Mouse (Mus musculus) c-Kit-positive CD71-positive TER-119-negative erythroid progenitor cells, embryonic 14.5 days (primary cell): ENCODE data around the gene Krtcap3.
"Not testable (repeated sequence)": the region's sequence is repeated elsewhere in the genome, so short reads cannot be mapped to it uniquely, and the experiment has no call there.

Source experiments
- DNase-seq: peaks from one replicate; pipeline ENCODE4 v3.0.0-alpha.2; 2013; ENCODE audit warnings: low read depth

Krtcap3 gene

DNA sequence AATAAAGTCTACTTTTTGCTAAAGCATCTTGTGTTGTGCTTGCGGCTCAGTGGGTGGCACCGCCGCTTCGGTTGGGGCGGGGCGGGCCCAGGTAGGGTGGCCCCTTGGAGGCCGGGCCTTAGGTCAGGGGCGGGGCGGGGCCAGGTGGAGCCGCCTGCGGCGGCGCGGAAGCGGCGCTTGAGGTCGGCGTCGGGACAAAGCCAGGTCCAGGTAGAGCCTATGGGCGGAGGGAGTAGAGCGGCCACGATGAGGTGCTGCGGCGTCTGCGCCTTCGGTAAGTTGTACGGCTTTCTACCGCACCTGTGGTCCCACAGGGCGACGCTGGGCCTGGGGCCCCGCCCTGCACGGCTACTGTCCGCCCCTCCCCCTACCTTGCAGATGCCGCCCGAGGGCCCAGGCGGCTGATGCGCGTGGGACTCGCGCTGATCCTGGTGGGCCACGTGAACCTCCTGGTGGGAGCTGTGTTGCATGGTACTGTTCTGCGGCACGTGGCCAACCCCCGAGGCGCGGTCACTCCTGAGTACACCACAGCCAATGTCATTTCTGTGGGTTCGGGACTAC lies at the start of gene Krtcap3:
Krtcap3 (plus strand) TSS at position 151 of the 561 bp plus-strand sequence.
- DNase-seq = no peak

DNA sequence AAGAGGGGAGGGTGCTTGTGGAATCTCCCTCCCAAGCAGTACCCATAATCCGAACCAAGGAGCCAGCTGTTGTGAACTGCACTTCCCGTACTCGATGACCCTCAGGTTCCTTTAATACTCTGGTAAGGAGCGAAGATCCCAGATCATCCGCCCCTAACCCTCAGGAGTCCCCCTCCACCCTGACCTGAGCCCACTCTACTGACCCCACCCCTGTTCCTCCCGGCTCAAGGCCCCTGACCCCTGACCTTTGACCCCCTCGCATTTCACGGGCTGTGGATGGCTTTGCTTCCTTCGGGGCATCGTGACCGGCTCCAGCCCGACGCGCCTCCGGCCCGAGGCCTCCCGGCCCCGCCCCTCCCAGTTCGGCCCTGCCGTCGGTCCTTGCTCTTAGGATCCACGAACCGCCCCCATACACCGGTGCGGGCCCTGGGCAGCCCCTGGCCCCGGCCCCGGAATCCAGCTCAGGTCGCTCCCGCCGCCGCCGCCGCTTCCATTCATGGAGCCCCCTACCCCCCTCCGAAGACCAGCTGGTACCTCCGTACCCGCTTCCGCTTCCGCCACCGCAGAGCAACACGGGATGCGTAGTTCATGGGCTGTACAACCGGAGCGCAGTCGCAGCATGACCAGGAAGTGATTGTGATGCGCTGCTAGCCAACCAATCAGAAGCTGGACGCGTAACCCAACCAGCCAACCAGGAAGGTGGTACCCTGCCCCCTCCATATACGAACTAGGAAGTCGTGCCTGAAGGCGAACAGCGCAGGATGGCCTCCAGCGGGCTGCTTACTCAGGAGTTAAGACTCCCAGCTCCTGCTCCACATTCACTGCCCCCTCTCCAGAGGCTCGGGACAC lies 49.5 kb upstream of the Krtcap3 start, which contains the start of gene Zfp513:
Zfp513 (minus strand) TSS at position 562 of the 849 bp plus-strand sequence.
- DNase-seq = peak; percentile 94

DNA sequence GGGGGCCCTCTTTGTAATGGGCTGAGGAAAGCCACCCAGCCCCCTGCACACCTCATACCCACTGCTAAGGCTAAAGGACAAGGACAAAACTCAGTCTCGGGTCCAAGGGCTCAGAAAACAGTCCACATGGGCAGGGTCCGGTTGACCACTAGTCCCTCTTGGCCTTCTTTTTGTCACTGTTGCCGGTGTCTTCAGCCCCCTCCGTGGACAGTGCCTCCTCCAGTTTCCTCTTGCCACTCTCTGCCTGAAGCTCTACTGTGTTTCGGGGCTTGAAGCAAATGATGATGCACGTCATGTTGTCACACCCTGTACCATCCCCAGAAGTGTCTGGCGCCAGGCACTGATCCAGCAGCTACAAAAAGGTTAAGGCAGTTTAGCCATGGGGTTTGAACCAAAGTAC lies 48.6 kb upstream of the Krtcap3 start:
- DNase-seq = no peak

- DNase-seq = no peak
Measured at GRCm38 (mm10) chr5:31203866-31204265, 47.6 kb upstream of the Krtcap3 start.

DNA sequence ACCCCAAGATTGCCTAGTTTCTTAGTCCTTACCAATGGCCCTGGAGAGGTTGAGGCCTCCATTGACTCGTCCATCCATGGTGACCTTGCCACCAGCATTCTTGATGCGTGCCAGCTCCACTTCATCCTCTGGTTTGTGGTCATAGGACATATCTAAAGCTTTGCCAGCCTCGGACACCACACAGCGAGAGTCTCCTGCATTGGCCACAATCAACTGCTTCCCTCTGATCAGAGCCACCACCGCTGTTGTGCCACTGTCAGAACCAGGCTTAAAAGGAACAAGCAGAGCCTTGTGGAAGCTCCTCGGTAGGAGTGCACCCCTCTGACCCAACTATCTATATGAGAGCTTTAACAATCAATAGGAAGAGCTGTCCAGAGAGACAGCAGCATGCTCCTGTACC lies 47.1 kb upstream of the Krtcap3 start:
- no peak for DNase-seq

- not testable (repeated sequence) for DNase-seq
Measured at GRCm38 (mm10) chr5:31216554-31216953, 34.9 kb upstream of the Krtcap3 start.

DNA sequence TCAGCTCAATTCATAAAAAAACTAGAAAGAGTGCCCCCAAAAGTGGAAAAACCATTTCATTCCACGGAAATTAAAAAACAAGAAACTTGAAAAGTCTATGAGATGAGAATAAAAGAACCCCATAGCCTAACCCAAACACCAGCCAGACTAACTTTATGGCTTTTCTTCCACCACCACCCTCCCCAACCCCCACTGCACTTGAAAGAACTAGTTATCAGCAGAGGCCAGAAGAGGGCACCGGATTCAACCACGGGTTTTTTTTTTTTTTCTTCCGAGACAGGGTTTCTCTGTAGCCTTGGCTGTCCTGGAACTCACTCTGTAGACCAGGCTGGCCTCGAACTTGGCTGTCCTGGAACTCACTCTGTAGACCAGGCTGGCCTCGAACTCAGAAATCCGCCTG lies 33.2 kb upstream of the Krtcap3 start:
- DNase-seq = peak; percentile 75

DNA sequence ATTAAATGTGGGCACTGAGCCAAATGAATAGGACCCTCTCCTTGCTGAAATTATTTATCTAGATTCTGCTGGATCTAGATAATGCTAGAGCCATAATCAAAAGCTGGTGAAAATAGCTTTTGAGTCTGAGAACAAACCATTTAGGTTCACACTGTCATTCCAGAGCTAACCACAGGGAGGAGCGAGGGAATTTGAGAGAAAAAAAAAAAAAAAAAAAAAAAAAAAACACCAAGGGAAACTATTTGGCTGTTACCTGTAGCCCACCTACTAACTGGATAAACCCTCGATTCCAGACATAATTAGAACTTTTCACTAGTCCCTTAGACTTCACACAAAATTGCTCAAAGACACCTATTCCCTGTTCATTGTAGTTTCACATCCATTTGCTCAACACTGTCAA lies 32.4 kb upstream of the Krtcap3 start:
- peak; percentile 80 for DNase-seq

GRCm38 (mm10) chr5:31219474-31219873 lies 32.0 kb upstream of the Krtcap3 start:
- no peak for DNase-seq

GRCm38 (mm10) chr5:31219911-31220447 lies 31.5 kb upstream of the Krtcap3 start:
- no peak for DNase-seq

- DNase-seq = peak; percentile 93
Measured at GRCm38 (mm10) chr5:31220448-31221303, 30.8 kb upstream of the Krtcap3 start, which contains the start of gene Ppm1g. Ppm1g (minus strand) TSS chr5:31220687.

DNA sequence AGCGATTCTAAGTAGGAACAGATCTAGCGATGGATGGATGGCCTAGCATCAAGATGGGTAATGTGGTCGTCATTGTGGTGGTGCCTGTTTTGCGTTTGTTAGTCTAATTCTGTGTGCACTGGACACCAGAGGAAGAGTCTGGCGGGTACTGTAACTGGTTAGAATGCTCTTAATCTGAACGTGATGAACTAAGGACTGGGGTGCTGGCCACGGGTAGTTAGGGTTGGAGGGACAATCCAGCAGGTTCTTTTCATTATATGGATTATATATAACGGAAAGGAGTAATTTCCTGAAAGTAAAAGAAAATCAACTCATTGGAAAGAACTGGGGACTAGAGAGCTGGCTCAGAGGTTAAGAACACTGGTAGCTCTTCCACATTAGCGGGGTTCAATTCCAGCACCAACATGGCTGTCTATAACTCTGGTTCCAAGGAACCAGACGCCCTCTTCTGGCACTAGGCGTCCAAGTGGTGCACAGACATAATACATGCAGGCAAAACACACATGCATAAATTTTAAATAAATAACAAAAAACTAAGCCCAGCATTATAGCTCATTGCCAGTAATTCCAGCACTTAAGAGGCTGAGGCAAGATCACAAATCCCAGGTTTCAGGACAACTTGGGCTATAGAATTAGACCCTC lies 30.1 kb upstream of the Krtcap3 start:
- DNase-seq = peak; percentile 63

GRCm38 (mm10) chr5:31222696-31223095 lies 28.8 kb upstream of the Krtcap3 start:
- DNase-seq = no peak

DNA sequence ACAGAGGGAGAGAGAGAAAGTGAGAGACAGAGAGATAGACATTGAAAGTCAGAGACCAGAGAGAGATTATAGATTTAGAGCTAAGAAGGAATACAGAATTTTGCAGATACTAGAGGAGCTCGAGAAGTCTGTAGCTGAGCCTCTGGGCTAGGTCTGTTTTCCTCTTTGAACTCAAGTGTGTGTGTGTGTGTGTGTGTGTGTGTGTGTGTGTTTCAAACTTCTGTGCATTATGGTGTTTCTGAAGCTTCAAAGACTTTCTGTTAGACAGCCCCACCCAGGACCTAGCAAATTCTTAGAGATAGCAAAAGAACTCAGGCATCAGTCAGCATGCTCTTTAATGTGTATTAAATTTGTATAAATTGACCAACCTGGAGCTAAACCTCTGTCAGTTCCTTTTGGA lies 24.9 kb upstream of the Krtcap3 start:
- no peak for DNase-seq

GRCm38 (mm10) chr5:31240637-31241521 lies 10.6 kb upstream of the Krtcap3 start, which contains the start of the genes Nrbp1 and Gm9970:
Nrbp1 (plus strand) TSS chr5:31240864.
Gm9970 (minus strand) TSS chr5:31241232.
- DNase-seq = peak; percentile 90

- DNase-seq = no peak
Measured at GRCm38 (mm10) chr5:31241522-31242034, 9.9 kb upstream of the Krtcap3 start.

DNA sequence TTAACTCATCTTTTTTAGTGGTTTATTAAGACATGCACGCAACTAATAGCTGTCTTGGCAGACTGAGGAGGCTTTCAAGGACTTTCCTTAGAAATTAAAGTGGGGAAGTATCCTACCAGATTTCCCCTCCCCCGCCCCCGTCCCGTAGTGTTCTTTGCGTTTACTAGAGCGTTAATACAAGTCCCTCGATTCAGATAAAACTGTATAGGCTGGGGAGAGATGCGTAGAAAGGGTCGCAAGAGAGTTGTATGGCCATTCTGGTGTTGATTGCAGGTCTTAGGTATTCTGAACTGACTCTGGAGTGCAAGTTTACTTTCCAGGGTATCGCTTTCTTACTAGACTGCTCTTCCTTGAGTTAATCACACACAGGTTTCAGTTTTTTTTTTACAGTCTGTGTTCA lies 9.3 kb upstream of the Krtcap3 start:
- no peak for DNase-seq

- DNase-seq = no peak
Measured at GRCm38 (mm10) chr5:31250716-31251115, 775 bp upstream of the Krtcap3 start.

GRCm38 (mm10) chr5:31252151-31252550 lies 660 bp downstream of the Krtcap3 start:
- no peak for DNase-seq
